Mouse (Mus musculus) heart, postnatal 0 days (tissue): ENCODE measurements around the gene Slc24a4.

Experiments
- CTCF ChIP-seq: IDR thresholded peaks from 2 replicates; pipeline ENCODE4 v1.5.1; 2016; ENCODE audit warnings: antibody characterized with exemption, control low read depth, low read depth
- EP300 ChIP-seq: IDR thresholded peaks from 2 replicates; pipeline ENCODE4 v1.6.1; 2016; ENCODE audit warnings: antibody characterized with exemption, low read depth

GRCm38 (mm10) chr12:102112901-102113300 is 15.6 kb upstream of the Slc24a4 start:
- TF ChIP-seq CTCF (no peak), EP300 (no peak)
